Mouse (Mus musculus) olfactory bulb, adult 2 months (tissue): Measurements from ENCODE around the gene Agr2.

ENCODE experiments used
- CTCF ChIP-seq: fragments of 200-500 bp; IDR thresholded peaks from 2 replicates; pipeline ENCODE4 v1.5.1; 2012; ENCODE audit warnings: low read depth, mild to moderate bottlenecking, low read length, moderate library complexity; ENCODE audit not compliant: insufficient read depth
- POLR2A ChIP-seq: fragments of 200-500 bp; IDR thresholded peaks from 2 replicates; pipeline ENCODE4 v1.6.1; 2012; ENCODE audit warnings: mild to moderate bottlenecking, low read depth, low read length, moderate library complexity; ENCODE audit not compliant: insufficient read depth

- TF ChIP-seq POLR2A, result no peak
- no peak for TF ChIP-seq CTCF
These were observed 25.1 kb downstream of the Agr2 start for GRCm38 (mm10) chr12:36017791-36018190.
